Mouse (Mus musculus): ENCODE data around the gene Aamdc.

Aamdc gene

GRCm38 (mm10) chr7:97514786-97515185, 64.5 kb downstream of the Aamdc start:
- no peak for DNase-seq (ENCODE audit: extremely low spot score, low spot score)

GRCm38 (mm10) chr7:97500555-97501209, 78.6 kb downstream of the Aamdc start:
- no peak for DNase-seq (ENCODE audit: extremely low spot score, low spot score)
